Mouse (Mus musculus) G1E-ER4 (cell line): ENCODE data around the gene Tekt2. TPM values are rescaled to one million over a fixed set of nuclear protein-coding genes. Genes with fewer than 3 reads are reported as not detected.

Experiments used
- GATA1 ChIP-seq: IDR thresholded peaks from one replicate; pipeline ENCODE4 v1.8.0; 2012; ENCODE audit warnings: low read length, inconsistent platforms
- polyA plus RNA-seq: library from polyadenylated mRNA; stranded (reverse); fragments of >175 nt; gene quantifications from 2 replicates; pipeline ENCODE4 v1.2.3, GENCODE M21; 2012

Gene Tekt2
- polyA plus RNA-seq, 1 experiment, result 0.09 TPM

DNA sequence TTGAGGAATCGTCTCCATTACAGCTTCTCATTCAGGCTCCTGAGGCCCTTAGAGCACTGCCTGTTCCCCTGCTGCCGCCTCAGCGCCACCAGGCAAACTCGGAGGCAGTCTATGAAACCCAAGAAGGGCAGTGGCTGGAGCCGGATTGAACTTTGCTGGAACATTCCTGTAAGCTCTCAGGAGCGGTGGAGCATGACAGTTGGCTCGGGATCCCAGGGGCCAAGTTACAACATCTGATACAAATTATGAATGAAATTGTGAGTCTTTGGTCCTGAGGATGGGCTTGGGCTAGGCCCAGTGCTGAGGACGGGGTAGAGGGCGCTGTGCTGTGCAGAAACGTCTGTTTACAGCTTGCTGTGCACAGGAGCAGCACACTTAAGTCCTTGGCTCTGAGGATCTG is 11.1 kb downstream of the Tekt2 start:
- TF ChIP-seq GATA1, result no peak

GRCm38 (mm10) chr4:126313202-126313601 is 12.3 kb downstream of the Tekt2 start:
- no peak for TF ChIP-seq GATA1

DNA sequence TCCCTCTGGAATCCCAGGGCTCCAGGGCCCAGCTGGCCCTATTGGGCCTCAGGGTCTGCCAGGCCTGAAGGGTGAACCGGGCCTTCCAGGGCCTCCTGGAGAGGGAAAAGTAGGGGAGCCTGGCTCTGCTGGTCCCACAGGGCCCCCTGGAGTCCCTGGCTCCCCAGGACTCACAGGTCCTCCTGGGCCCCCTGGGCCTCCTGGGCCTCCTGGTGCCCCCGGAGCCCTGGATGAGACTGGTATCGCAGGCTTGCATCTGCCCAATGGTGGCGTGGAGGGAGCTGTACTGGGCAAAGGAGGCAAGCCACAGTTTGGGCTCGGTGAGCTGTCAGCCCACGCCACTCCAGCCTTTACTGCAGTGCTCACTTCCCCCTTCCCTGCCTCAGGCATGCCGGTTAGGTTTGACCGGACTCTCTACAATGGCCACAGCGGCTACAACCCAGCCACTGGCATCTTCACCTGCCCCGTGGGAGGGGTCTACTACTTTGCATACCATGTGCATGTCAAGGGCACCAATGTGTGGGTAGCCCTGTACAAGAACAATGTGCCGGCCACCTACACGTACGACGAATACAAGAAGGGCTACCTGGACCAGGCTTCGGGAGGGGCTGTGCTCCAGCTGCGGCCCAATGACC is 13.8 kb downstream of the Tekt2 start:
- TF ChIP-seq GATA1, result no peak

- TF ChIP-seq GATA1, result no peak
Observed at GRCm38 (mm10) chr4:126310344-126310743, 15.1 kb downstream of the Tekt2 start.

DNA sequence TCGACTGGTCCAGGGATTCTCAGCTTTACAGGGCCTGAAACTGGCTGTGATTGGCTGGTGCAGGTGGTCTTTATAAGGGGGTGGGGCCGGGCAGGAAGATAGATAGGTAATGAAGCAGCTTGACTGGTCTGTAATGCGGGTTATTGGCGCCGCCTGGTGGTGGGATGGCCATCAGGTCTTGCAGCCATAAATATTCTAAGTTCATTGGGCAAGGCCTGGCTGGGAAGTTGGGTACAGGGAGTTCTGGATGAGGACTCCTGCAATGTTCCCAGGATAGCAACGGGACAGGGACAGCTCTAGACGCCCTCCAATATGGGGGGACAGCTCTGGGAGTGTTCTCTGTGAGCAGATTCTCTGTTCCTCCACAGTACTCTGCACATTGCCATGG is 15.6 kb downstream of the Tekt2 start:
- TF ChIP-seq GATA1, result no peak

DNA sequence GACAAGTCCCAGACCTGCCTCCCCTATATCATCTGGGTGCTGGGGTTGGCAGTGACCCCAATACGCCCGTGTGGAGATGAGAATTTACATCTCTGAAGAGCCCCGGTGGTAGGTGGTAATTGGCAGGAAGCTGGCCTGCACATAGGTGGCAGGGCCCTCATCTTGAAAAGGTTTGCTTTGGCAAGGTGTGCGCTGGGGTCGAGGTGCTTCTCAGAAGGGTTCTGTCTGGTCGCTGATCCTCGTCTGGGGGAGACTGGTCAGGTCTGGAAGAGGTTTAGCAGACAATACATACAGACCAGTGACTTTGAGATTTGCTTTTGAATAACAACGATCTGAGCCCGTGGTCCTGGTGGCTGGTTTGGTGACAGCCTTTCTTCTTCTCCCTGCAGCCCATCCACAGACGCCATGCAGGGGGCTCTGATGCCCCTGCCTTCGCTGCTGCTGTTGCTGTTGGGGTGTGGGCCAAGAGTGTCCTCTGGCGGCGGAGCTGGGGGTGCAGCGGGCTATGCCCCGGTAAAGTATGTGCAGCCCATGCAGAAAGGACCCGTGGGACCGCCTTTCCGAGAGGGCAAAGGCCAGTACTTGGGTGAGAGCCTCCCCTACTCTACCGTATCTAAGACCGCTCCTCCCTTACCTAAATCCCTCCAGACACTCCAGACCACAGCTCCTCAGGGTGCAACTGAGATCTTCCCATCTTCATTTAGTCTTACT is 16.1 kb downstream of the Tekt2 start:
- TF ChIP-seq GATA1, result no peak

- no peak for TF ChIP-seq GATA1
Observed at GRCm38 (mm10) chr4:126306827-126307226, 18.7 kb downstream of the Tekt2 start.

DNA sequence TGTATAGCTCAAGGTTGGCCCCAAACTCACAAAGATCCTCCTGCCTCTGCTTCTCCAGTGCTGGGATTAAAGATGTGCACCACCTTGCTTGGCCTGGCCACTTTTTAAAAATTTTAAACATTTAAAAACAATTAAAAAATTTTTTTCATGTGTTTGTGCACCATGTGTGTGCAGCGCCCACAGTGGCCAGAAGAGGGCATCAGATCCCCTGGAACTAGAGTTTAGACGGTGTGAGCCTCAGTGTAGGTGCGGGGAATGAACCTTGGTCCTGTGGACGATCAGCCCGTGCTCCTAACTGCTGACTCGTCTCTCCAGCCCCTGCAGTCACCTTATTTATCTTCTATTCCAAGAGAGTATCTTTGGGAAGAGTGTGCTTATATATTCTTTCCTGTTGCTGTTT is 19.4 kb downstream of the Tekt2 start:
- TF ChIP-seq GATA1, result no peak

DNA sequence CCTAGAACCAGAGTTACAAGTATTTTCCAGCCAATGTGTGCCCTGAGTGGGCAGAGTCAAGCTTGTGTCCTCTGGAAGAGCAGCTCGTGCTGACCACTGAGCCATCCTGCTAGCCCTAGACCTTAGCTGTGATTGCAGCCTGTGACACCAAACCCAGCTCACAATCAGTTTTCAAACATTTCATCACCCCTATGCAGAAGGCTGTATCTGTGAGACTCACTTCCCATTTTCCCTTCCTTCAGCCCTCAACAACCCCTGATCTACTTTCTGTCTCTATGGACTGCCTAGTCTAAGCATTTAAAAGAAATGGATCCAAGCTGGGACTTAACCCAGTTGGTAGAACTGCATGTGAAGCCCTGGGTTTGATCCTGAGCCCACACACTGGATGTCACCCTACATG is 20.1 kb downstream of the Tekt2 start:
- TF ChIP-seq GATA1, result no peak

DNA sequence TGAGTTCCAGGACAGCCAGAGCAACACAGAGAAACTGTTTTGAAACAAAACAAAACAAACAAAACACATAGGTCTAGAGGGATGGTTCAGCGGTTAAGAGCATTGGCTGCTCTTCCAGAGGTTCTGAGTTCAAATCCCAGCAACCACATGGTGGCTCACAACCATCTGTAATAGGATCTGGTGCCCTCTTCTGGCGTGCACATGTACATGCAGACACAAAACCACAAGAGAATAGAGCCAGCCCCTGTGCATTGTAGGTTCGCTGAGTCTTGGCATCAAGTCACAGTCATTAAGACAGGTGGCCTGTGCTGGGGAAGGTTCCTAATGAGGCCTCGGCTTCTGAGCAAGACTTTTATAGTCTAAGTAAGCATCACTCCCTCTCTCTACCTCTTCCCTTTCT is 21.6 kb downstream of the Tekt2 start:
- TF ChIP-seq GATA1, result no peak

DNA sequence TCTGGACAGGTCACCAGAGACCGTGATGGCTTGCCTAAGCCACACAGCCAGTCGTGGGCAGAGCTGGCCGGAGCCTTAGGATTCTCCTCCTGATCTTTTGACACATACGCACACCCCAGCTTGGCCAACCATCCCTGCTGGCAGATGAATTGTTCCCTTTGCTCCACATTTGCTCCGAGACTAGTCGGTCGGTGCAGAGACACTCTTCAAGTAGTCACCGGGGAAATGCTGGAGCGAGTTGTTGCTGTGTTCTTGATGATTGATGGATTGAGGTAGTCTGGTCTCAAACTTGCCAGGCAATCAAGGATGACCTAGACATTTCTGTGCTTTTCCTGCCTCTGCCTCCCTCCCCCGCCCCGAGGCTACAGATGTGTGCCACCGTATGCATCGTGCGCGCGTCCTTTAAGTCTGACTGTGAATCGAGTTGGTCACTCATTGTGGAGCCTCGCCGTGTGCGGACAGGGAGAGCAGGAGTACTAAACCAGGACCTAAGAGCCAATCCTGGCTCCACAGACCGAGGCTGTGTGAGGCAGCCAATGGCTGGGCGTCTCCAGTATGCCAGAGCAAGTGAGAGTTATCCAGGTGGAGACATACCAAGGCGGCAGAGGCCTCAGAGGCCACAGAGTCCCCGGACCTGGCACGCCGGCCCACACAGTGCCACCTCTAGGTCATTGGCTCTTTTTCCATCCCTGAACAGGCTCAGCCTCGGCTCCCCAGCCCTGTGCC is 23.7 kb downstream of the Tekt2 start:
- TF ChIP-seq GATA1, result no peak

GRCm38 (mm10) chr4:126300916-126301583 is 24.4 kb downstream of the Tekt2 start:
- no peak for TF ChIP-seq GATA1

- TF ChIP-seq GATA1, result no peak
Observed at GRCm38 (mm10) chr4:126296617-126297101, 28.8 kb downstream of the Tekt2 start.

DNA sequence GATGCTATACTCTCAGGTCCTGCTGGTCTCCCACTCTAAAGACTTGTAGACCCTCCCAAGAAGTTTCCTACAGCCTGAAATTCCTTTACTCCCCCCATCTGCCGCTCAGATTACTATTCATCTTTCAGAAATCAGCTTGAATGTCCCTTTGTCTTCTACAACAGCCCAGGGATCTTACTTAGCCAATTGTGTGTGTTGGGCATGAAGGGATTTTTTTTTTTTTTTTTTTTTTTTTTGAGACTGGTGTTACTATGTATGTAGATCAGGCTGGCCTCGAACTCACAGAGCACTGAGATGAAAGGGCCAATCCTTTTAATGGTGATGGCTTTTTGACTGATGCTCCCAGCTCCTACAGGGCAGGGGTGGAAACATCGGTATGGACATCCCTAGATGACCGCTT is 29.6 kb downstream of the Tekt2 start:
- TF ChIP-seq GATA1, result no peak

GRCm38 (mm10) chr4:126295152-126295551 is 30.3 kb downstream of the Tekt2 start:
- no peak for TF ChIP-seq GATA1

DNA sequence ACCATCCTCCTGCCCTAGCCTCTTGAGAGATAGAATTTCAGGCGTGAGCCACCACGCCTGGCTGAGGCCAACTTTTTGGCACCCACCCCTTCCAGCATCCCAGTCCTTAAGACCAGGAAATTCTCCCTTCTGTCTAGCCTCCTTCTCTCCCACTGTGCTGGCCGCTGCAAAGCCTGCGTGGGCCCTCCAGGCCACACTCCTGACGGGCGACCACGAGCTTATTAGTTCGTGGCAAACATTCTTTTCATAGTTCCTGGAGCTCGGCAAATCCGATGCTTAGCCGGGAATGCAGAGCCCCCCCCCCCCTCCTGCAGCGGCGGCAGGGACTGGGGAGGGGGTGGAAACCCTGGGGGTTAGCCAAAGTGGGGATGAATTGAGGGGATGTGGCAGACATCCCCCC is 34.3 kb downstream of the Tekt2 start:
- no peak for TF ChIP-seq GATA1
